Comparison of ENCODE assay signal across 24 mouse cellular contexts in the genomic region with DNA sequence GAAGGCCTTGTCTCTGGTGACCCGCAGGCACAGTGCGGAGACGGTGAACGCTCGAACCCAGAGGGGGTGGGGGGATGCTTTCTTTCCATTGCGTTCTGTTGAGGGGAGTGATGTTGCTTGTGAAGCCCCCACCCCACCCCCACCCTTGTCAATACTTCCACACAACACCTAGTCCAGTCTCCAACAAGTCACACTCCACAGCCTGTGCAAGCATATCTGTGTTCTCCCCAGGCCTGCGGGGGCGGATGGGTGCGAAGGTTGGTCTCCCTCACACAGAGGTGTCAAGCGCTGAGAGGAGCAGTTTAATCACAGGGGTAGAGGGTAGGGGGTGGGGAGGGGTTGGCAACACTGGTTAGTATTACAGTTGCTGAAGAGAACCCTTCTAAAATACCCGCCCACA. TPM values are rescaled to one million over a fixed set of nuclear protein-coding genes. Genes with fewer than 3 reads are reported as not detected.
DNase-seq lines count a peak whose midpoint lies in the region; ATAC-seq lines count a peak whose summit lies in the region.
"Had no signal": no experiment of that assay in that cellular context is flagged by ENCODE, and none has a peak within 500 bp of the region (broad histone marks: within the 10 kb centered on the region; RNA-seq: fewer than 3 reads in every experiment).

No protein-coding gene starts in this region.

- H3K4me1 ChIP-seq in heart, embryonic 13.5 days: peaks cover 16% of the 10 kb centered on the region
- peaks cover 22% of the 10 kb centered on the region for H3K4me1 ChIP-seq in liver, embryonic 11.5 days (replicated peaks; ENCODE audit: control insufficient read depth, insufficient read depth, low read length)
- peaks cover 46% of the 10 kb centered on the region for H3K4me1 ChIP-seq in liver, embryonic 13.5 days (replicated peaks)
- H3K4me1 ChIP-seq in liver, embryonic 16.5 days (ENCODE audit: control insufficient read depth, low read depth, low read length): peaks cover 35% of the 10 kb centered on the region
- H3K4me1 ChIP-seq: forebrain, embryonic 12.5 days; forebrain, embryonic 15.5 days had no signal

- DNase-seq in heart, postnatal 4 days: no peak
- no peak for DNase-seq in liver, embryonic 11.5 days (ENCODE audit: low spot score)
- no peak for DNase-seq in liver
- DNase-seq in liver, embryonic 13.5 days: no peak
- DNase-seq in testis, postnatal 10 days (ENCODE audit: low spot score): no peak
- DNase-seq in adrenal gland, postnatal 10 days: no peak
- DNase-seq: adrenal gland, postnatal 14 days; cerebellum, adult 11-12 months; cerebellum, adult 8-10 months; cerebellum, postnatal 10 days; cerebellum, postnatal 36 days; embryo, embryonic 11 days; gastrocnemius, postnatal 25 days; heart, adult 18-20 months; heart, postnatal 36 days had no signal

- no peak overlapping the region for H3K27ac ChIP-seq in heart, embryonic 13.5 days (replicated peaks)
- H3K27ac ChIP-seq in liver, embryonic 11.5 days (ENCODE audit: low read depth, low read length): no peak overlapping the region
- H3K27ac ChIP-seq in liver, embryonic 13.5 days: peak overlapping the region; percentile 71
- H3K27ac ChIP-seq in liver, embryonic 16.5 days (ENCODE audit: low read length): peak overlapping the region; percentile 49
- H3K27ac ChIP-seq: embryonic facial prominence, embryonic 10.5 days; embryonic facial prominence, embryonic 13.5 days; forebrain, embryonic 12.5 days; forebrain, embryonic 15.5 days; hindbrain, embryonic 14.5 days had no signal

- no peaks in the 10 kb centered on the region for H3K9me3 ChIP-seq in heart, embryonic 13.5 days
- no peaks in the 10 kb centered on the region for H3K9me3 ChIP-seq in liver, embryonic 11.5 days (ENCODE audit: control insufficient read depth, low read length)
- no peaks in the 10 kb centered on the region for H3K9me3 ChIP-seq in liver, embryonic 13.5 days (replicated peaks)
- H3K9me3 ChIP-seq in liver, embryonic 16.5 days (replicated peaks; ENCODE audit: control insufficient read depth, low read length): no peaks in the 10 kb centered on the region
- H3K9me3 ChIP-seq: embryonic facial prominence, embryonic 10.5 days; embryonic facial prominence, embryonic 13.5 days; forebrain, embryonic 12.5 days; forebrain, embryonic 15.5 days; heart, embryonic 12.5 days had no signal

- 73% methylated on average over 11 of the region's 11 CpGs for WGBS in heart, embryonic 13.5 days
- WGBS in liver, embryonic 11.5 days: 86% methylated on average over 11 of the region's 11 CpGs
- WGBS in liver, embryonic 13.5 days (ENCODE audit: insufficient replicate concordance): 82% methylated on average over 11 of the region's 11 CpGs
- whole genome bisulfite sequencing in liver, embryonic 16.5 days (ENCODE audit: insufficient replicate concordance): 75% methylated on average over 11 of the region's 11 CpGs

- no peak for ATAC-seq in heart, embryonic 13.5 days (ENCODE audit: extremely low read depth, insufficient number of reproducible peaks, low FRiP score, low TSS enrichment)
- no peak for ATAC-seq in liver, embryonic 11.5 days (replicated peaks; ENCODE audit: low FRiP score)
- ATAC-seq in liver, embryonic 13.5 days (ENCODE audit: low read depth): peak; percentile 27; the same call in 1 of the 2 replicates
- peak; percentile 30; the same call in 1 of the 2 replicates for ATAC-seq in liver, embryonic 16.5 days (ENCODE audit: low read depth)
- ATAC-seq: activated CD4-positive, CD25-positive, alpha-beta regulatory T cell, adult 4 months; forebrain, embryonic 15.5 days had no signal

- H3K27me3 ChIP-seq in heart, embryonic 13.5 days (replicated peaks): 0 out of 2 replicates have a peak, but pooled peaks cover 2% of the 10 kb centered on the region
- no peaks in the 10 kb centered on the region for H3K27me3 ChIP-seq in liver, embryonic 11.5 days (replicated peaks; ENCODE audit: control insufficient read depth, insufficient read depth, low read length)
- H3K27me3 ChIP-seq in liver, embryonic 13.5 days: no peaks in the 10 kb centered on the region; the same call in 1 of the 2 replicates
- H3K27me3 ChIP-seq in liver, embryonic 16.5 days (ENCODE audit: control insufficient read depth, insufficient read depth, low read depth, low read length): no peaks in the 10 kb centered on the region
- H3K27me3 ChIP-seq: embryonic facial prominence, embryonic 13.5 days; forebrain, embryonic 12.5 days; forebrain, embryonic 15.5 days had no signal

- H3K4me3 ChIP-seq in heart, embryonic 13.5 days: no peak overlapping the region
- H3K4me3 ChIP-seq in liver, embryonic 11.5 days (ENCODE audit: low read depth, low read length): no peak overlapping the region
- H3K4me3 ChIP-seq in liver, embryonic 13.5 days (replicated peaks): no peak overlapping the region
- no peak overlapping the region for H3K4me3 ChIP-seq in liver, embryonic 16.5 days (ENCODE audit: low read depth, low read length)
- H3K4me3 ChIP-seq: embryonic facial prominence, embryonic 10.5 days; embryonic facial prominence, embryonic 13.5 days; forebrain, embryonic 12.5 days; forebrain, embryonic 15.5 days; heart, embryonic 12.5 days had no signal

- peak overlapping the region; percentile 2; the same call in 1 of the 2 replicates for H3K9ac ChIP-seq in heart, embryonic 13.5 days
- peak overlapping the region; percentile 20; the same call in 1 of the 2 replicates for H3K9ac ChIP-seq in liver, embryonic 11.5 days (ENCODE audit: low read depth, low read length)
- 0 out of 2 replicates have a peak overlapping the region, but pooled peaks have one; percentile 9 for H3K9ac ChIP-seq in liver, embryonic 13.5 days
- H3K9ac ChIP-seq in liver, embryonic 16.5 days (ENCODE audit: low read depth, low read length): peak overlapping the region; percentile 33; the same call in 1 of the 2 replicates
- H3K9ac ChIP-seq: embryonic facial prominence, embryonic 13.5 days; forebrain, embryonic 12.5 days; forebrain, embryonic 15.5 days; heart, embryonic 12.5 days; hindbrain, embryonic 14.5 days had no signal

- H3K36me3 ChIP-seq in heart, embryonic 13.5 days: no peaks in the 10 kb centered on the region
- H3K36me3 ChIP-seq in liver, embryonic 11.5 days (ENCODE audit: control insufficient read depth, insufficient read depth, low read length): no peaks in the 10 kb centered on the region
- no peaks in the 10 kb centered on the region for H3K36me3 ChIP-seq in liver, embryonic 13.5 days
- no peaks in the 10 kb centered on the region for H3K36me3 ChIP-seq in liver, embryonic 16.5 days (ENCODE audit: control insufficient read depth, insufficient read depth)
- H3K36me3 ChIP-seq: forebrain, embryonic 15.5 days; heart, embryonic 12.5 days had no signal

- no peak overlapping the region for H3K4me2 ChIP-seq in heart, embryonic 13.5 days
- no peak overlapping the region for H3K4me2 ChIP-seq in liver, embryonic 11.5 days
- 0 out of 2 replicates have a peak overlapping the region, but pooled peaks have one; percentile 42 for H3K4me2 ChIP-seq in liver, embryonic 13.5 days
- H3K4me2 ChIP-seq in liver, embryonic 16.5 days (ENCODE audit: low read depth, low read length): peak overlapping the region; percentile 63; the same call in 1 of the 2 replicates
- H3K4me2 ChIP-seq: embryonic facial prominence, embryonic 13.5 days; forebrain, embryonic 12.5 days; forebrain, embryonic 15.5 days; heart, embryonic 12.5 days; hindbrain, embryonic 14.5 days had no signal

RNA-seq across cellular contexts. Expression of a gene that starts 11.3 kb away (rescaled TPM):
- polyA plus RNA-seq in heart, embryonic 13.5 days (2015; fragmentation: Nextera tagmentation; extraction: Ambion mirVana): 21.9 and 22.0 TPM in 2 replicates
- 1 to 10 TPM; 9.3 TPM for total RNA-seq in heart, postnatal 4 days (2021)
- 81.4 and 87.1 TPM in 2 replicates for polyA plus RNA-seq in liver, embryonic 11.5 days (2014; fragmentation: Nextera tagmentation; extraction: Ambion mirVana)
- 47.2 and 53.2 TPM in 2 replicates for polyA plus RNA-seq in liver, embryonic 13.5 days (2015; fragmentation: Nextera tagmentation; extraction: Ambion mirVana)
- polyA plus RNA-seq in liver, embryonic 16.5 days (2015; fragmentation: Nextera tagmentation; extraction: Ambion mirVana): 31.8 and 33.2 TPM in 2 replicates
- 10 to 100 TPM; 19.0 to 21.1 TPM for total RNA-seq in adrenal gland, postnatal 10 days (2021)

RNA-seq across cellular contexts. Expression of a gene that starts 42.6 kb away (rescaled TPM):
- 29.6 and 32.6 TPM in 2 replicates for polyA plus RNA-seq in heart, embryonic 13.5 days (2015; fragmentation: Nextera tagmentation; extraction: Ambion mirVana)
- total RNA-seq in heart, postnatal 4 days (2021): 10 to 100 TPM; 33.0 to 34.4 TPM
- 38.6 and 39.3 TPM in 2 replicates for polyA plus RNA-seq in liver, embryonic 11.5 days (2014; fragmentation: Nextera tagmentation; extraction: Ambion mirVana)
- 18.1 and 21.0 TPM in 2 replicates for polyA plus RNA-seq in liver, embryonic 13.5 days (2015; fragmentation: Nextera tagmentation; extraction: Ambion mirVana)
- polyA plus RNA-seq in liver, embryonic 16.5 days (2015; fragmentation: Nextera tagmentation; extraction: Ambion mirVana): 12.0 and 13.1 TPM in 2 replicates
- total RNA-seq in adrenal gland, postnatal 10 days (2021): 10 to 100 TPM; 43.1 to 49.3 TPM

RNA-seq across cellular contexts. Expression of a gene that starts 42.8 kb away (rescaled TPM):
- polyA plus RNA-seq in heart, embryonic 13.5 days (2015; fragmentation: Nextera tagmentation; extraction: Ambion mirVana): 139 and 150 TPM in 2 replicates
- 10 to 100 TPM; 78.3 to 85.3 TPM for total RNA-seq in heart, postnatal 4 days (2021)
- 144 and 150 TPM in 2 replicates for polyA plus RNA-seq in liver, embryonic 11.5 days (2014; fragmentation: Nextera tagmentation; extraction: Ambion mirVana)
- polyA plus RNA-seq in liver, embryonic 13.5 days (2015; fragmentation: Nextera tagmentation; extraction: Ambion mirVana): 186 and 227 TPM in 2 replicates
- polyA plus RNA-seq in liver, embryonic 16.5 days (2015; fragmentation: Nextera tagmentation; extraction: Ambion mirVana): 179 and 184 TPM in 2 replicates
- 100 to 1,000 TPM; 298 to 316 TPM for total RNA-seq in adrenal gland, postnatal 10 days (2021)

Comparison
In these comparisons a context has a peak if more than half of its experiments do, and no peak if none do; other contexts are left out.
1. ATAC-seq: peak in liver, embryonic 13.5 days (single experiment) and liver, embryonic 16.5 days (single experiment); none in heart, embryonic 13.5 days (single experiment) and liver, embryonic 11.5 days (single experiment).
2. H3K27ac ChIP-seq: peak in liver, embryonic 13.5 days (single experiment) and liver, embryonic 16.5 days (single experiment); none in heart, embryonic 13.5 days (single experiment) and liver, embryonic 11.5 days (single experiment).
3. H3K4me2 ChIP-seq: peak in liver, embryonic 13.5 days (single experiment) and liver, embryonic 16.5 days (single experiment); none in heart, embryonic 13.5 days (single experiment) and liver, embryonic 11.5 days (single experiment).
4. Peak in every context shown above with its lines, with median percentiles within 50 percentile points of each other: H3K9ac ChIP-seq.